Mouse (Mus musculus) cerebellum, adult 2 months (tissue): ENCODE data around the gene Prpf4. TPM values are rescaled to one million over a fixed set of nuclear protein-coding genes. Genes with fewer than 3 reads are reported as not detected.
A peak's percentile ranks its signal among the peaks of the same experiment; 100 is the strongest.

Experiments used
- DNase-seq, 2 experiments: peaks; one replicate each; pipeline ENCODE4 v3.0.0; 2021
- H3K27ac ChIP-seq: fragments of 200-500 bp; 2 replicates; pipeline ENCODE4 v1.5.1; 2012; ENCODE audit warnings: low read length, control low read depth, inconsistent platforms; ENCODE audit not compliant: insufficient read depth
- H3K27me3 ChIP-seq: fragments of 200-500 bp; 2 replicates; pipeline ENCODE4 v1.6.1; 2012; ENCODE audit warnings: inconsistent platforms, mild to moderate bottlenecking, low read length, moderate library complexity; ENCODE audit not compliant: control insufficient read depth, insufficient read depth
- H3K4me1 ChIP-seq: fragments of 200-500 bp; 2 replicates; pipeline ENCODE4 v1.6.1; 2011; ENCODE audit warnings: low read length; ENCODE audit not compliant: control insufficient read depth, insufficient read depth
- H3K4me3 ChIP-seq: fragments of 200-500 bp; replicated peaks from 2 replicates; pipeline ENCODE3; 2011; ENCODE audit warnings: mild to moderate bottlenecking, low read depth, low read length, control low read depth; ENCODE audit not compliant: insufficient read depth
- CTCF ChIP-seq: fragments of 200-500 bp; IDR thresholded peaks from 2 replicates; pipeline ENCODE4 v1.5.1; 2011; ENCODE audit warnings: low read depth, mild to moderate bottlenecking, control low read depth, low read length, moderate library complexity, borderline replicate concordance; ENCODE audit not compliant: insufficient read depth
- POLR2A ChIP-seq: fragments of 200-500 bp; IDR thresholded peaks from 2 replicates; pipeline ENCODE4 v1.6.1; 2011; ENCODE audit warnings: low read length, control low read depth, borderline replicate concordance; ENCODE audit not compliant: insufficient read depth
- WGBS: fragments of 180-500 bp; shearing (Covaris S2); methylation state at CpG from one replicate; pipeline ENCODE4 v1.1.7; 2018; 5-methylcytosine and 5-hydroxymethylcytosine counted together
- polyA plus RNA-seq: library from polyadenylated mRNA; depleted of rRNA; stranded (reverse); fragments of >200 nt; gene quantifications from 2 replicates; pipeline ENCODE4 v1.2.3, GENCODE M21; 2012

The Prpf4 gene
- polyA plus RNA-seq, 1 experiment: 20.4 TPM

GRCm38 (mm10) chr4:62419091-62419490 is 10.5 kb downstream of the Prpf4 start:
- Histone ChIP-seq H3K4me1 (peaks cover 11% of the 10 kb centered on the region; the same call in 1 of the 2 replicates), H3K4me3 (no peak overlapping the region), H3K27ac (peak overlapping the region; percentile 95), H3K27me3 (no peaks in the 10 kb centered on the region)
- peak; percentile 61 to 82 for DNase-seq
- no peak for TF ChIP-seq POLR2A
- TF ChIP-seq CTCF: no peak
- WGBS: 25% methylated on average over 6 of the region's 6 CpGs

GRCm38 (mm10) chr4:62425891-62426290 is 17.3 kb downstream of the Prpf4 start:
- Histone ChIP-seq H3K27me3 (no peaks in the 10 kb centered on the region), H3K4me1 (peaks cover 13% of the 10 kb centered on the region), H3K27ac (no peak overlapping the region), H3K4me3 (no peak overlapping the region)
- 90% methylated on average over 4 of the region's 4 CpGs for WGBS
- TF ChIP-seq POLR2A (no peak), CTCF (no peak)
- no peak for DNase-seq

GRCm38 (mm10) chr4:62427978-62428758 is 19.6 kb downstream of the Prpf4 start:
- Histone ChIP-seq H3K27ac (no peak overlapping the region), H3K4me1 (peaks cover 13% of the 10 kb centered on the region), H3K27me3 (no peaks in the 10 kb centered on the region), H3K4me3 (no peak overlapping the region)
- TF ChIP-seq CTCF (no peak), POLR2A (no peak)
- peak; percentile 26 to 31 for DNase-seq
- 43% methylated on average over 17 of the region's 17 CpGs for WGBS

- Histone ChIP-seq H3K4me3 (no peak overlapping the region), H3K27ac (no peak overlapping the region), H3K27me3 (no peaks in the 10 kb centered on the region), H3K4me1 (peaks cover 13% of the 10 kb centered on the region)
- TF ChIP-seq CTCF (no peak), POLR2A (no peak)
- 91% methylated on average over 9 of the region's 9 CpGs for WGBS
- DNase-seq: no peak
Observed at GRCm38 (mm10) chr4:62429616-62430015, 21.0 kb downstream of the Prpf4 start.

- Histone ChIP-seq H3K4me3 (no peak overlapping the region), H3K4me1 (peaks cover 13% of the 10 kb centered on the region), H3K27me3 (no peaks in the 10 kb centered on the region), H3K27ac (no peak overlapping the region)
- DNase-seq: no peak
- TF ChIP-seq CTCF: no peak
Observed at GRCm38 (mm10) chr4:62430678-62431077, 22.1 kb downstream of the Prpf4 start.

- TF ChIP-seq CTCF: no peak
- TF ChIP-seq POLR2A: no peak
- Histone ChIP-seq H3K4me3 (no peak overlapping the region), H3K27me3 (no peaks in the 10 kb centered on the region), H3K27ac (no peak overlapping the region), H3K4me1 (peaks cover 13% of the 10 kb centered on the region)
- no peak for DNase-seq
- WGBS: 86% methylated on average over 4 of the region's 4 CpGs
Observed at GRCm38 (mm10) chr4:62431522-62431921, 22.9 kb downstream of the Prpf4 start.

GRCm38 (mm10) chr4:62433939-62434870 is 25.6 kb downstream of the Prpf4 start:
- Histone ChIP-seq H3K27ac (no peak overlapping the region), H3K4me1 (peaks cover under 1% of the 10 kb centered on the region; the same call in 1 of the 2 replicates), H3K4me3 (no peak overlapping the region), H3K27me3 (no peaks in the 10 kb centered on the region)
- TF ChIP-seq CTCF (no peak), POLR2A (no peak)
- no peak for DNase-seq
- 84% methylated on average over 7 of the region's 7 CpGs for WGBS
